Mouse (Mus musculus) skeletal muscle tissue, adult 2 months (tissue): ENCODE measurements around the gene Mettl1.

Source experiments
- DNase-seq: peaks from one replicate; pipeline ENCODE4 v3.0.0-alpha.2; 2012; ENCODE audit warnings: low read depth, low spot score

The Mettl1 gene

GRCm38 (mm10) chr10:127083915-127084306 is 42.7 kb downstream of the Mettl1 start:
- no peak for DNase-seq

DNA sequence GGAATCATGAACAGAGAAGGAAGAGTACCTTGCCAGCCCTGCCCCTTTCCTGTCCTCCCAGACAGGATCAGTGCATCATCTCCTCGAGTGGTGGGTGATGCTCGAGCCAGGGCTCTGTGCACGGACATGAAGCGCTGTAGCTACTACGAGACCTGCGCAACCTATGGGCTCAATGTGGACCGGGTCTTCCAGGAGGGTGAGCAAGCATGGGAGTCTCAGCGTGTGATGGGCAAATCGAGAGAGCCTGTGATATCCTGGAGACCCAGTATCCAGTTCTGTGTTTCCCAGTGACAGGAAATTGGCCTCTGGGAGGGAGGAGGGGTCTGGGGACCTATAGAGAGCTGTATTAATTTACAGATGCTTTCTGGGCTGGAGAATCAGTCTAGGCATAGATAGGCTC is 43.8 kb downstream of the Mettl1 start:
- no peak for DNase-seq

DNA sequence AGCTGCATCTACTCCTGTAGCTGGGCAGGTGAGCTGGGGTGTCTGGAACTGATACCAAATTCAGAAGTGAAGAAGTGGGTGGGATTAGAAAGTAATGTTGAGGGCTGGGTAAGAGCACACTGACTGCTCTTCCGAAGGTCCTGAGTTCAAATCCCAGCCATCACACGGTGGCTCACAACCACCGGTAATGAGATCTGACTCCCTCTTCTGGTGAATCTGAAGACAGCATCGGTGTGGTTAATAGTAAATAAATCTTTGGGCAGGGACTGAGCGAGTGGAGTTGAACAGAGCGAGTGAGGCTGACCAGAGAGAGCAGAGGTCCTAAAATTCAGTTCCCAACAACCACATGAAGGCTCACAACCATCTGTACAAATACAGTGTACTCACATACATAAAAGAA is 44.4 kb downstream of the Mettl1 start:
- no peak for DNase-seq

- DNase-seq = no peak
Measured at GRCm38 (mm10) chr10:127090560-127091411, 49.6 kb downstream of the Mettl1 start.

DNA sequence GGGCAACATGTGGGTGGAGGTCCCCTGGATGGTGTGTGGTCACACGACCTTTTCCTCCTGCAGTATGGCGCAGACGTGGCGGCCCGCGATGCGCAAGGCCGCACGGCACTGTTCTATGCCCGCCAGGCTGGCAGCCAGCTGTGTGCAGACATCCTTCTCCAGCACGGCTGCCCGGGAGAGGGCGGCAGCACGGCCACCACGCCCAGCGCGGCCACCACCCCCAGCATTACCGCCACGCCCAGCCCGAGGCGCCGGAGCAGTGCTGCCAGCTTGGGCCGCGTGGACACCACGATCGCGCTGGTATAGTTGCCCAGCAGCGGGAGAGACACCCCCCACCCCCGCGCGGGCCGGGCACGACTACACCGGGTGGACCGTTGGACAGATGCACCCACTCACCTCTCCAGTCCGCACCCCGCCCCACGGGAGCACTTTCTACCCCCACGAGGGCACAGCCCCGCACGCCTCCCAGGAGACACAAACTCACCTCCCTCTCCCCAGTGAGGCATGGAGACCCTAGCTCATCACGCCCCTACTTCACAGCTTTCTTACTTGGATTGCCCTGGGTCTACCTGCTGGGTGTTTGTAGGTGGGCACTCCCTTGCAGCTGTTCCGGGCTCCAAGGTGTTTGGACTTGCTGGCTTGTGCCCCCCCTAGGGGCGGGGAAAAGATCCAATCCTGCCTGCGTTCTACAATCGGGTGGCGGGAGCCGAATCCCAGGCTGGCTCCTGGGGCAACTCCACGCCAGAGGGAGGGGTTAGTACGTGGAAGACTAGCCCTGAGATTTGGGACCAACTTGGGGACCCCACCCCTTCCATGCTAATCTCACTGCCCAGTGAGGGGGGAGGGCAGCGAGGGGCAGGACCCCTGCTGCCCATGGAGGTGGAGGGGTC is 50.5 kb downstream of the Mettl1 start:
- no peak for DNase-seq

DNA sequence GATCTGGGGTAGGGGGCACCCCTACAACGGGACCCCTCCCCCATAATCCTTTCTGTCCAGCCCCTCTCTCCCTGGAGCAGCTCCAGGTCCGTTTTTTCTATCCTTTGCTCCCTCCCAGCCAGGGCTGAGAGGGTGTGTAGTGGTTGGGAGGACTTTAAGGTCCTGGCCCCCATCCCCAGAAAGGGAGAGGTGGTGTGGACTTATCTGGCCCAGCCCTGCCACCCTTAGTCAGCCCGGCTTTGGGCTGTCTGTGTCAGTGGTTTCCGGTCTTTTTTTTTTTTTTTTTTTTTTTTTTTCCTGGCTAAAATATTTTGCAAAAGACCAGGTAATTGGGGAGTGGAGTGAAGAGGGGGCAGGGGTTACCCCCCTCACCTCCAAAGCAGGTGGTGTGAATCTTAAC is 51.5 kb downstream of the Mettl1 start:
- no peak for DNase-seq

- DNase-seq = no peak
Measured at GRCm38 (mm10) chr10:127094382-127094802, 53.2 kb downstream of the Mettl1 start.
